Mouse (Mus musculus): ENCODE results near the gene Srcin1. TPM values are rescaled to one million over a fixed set of nuclear protein-coding genes. Genes with fewer than 3 reads are reported as not detected.
A peak's percentile ranks its signal among the peaks of the same experiment; 100 is the strongest.

Gene Srcin1
- total RNA-seq, 2 experiments from 2014 or later = not detected

- ATAC-seq (replicated peaks; ENCODE audit: poor library complexity) = no peak
Measured at GRCm38 (mm10) chr11:97579088-97579857, 3.3 kb upstream of the Srcin1 start.

GRCm38 (mm10) chr11:97578286-97578685, 2.3 kb upstream of the Srcin1 start:
- no peak for ATAC-seq (replicated peaks; ENCODE audit: poor library complexity)

- peak; percentile 93 for ATAC-seq (replicated peaks; ENCODE audit: poor library complexity)
Measured at GRCm38 (mm10) chr11:97575638-97576037, 348 bp downstream of the Srcin1 start.

GRCm38 (mm10) chr11:97575075-97575474, 911 bp downstream of the Srcin1 start:
- ATAC-seq (replicated peaks; ENCODE audit: poor library complexity) = no peak

GRCm38 (mm10) chr11:97574551-97575051, 1.4 kb downstream of the Srcin1 start:
- no peak for ATAC-seq (replicated peaks; ENCODE audit: poor library complexity)

GRCm38 (mm10) chr11:97573891-97574550, 2.0 kb downstream of the Srcin1 start:
- no peak for ATAC-seq (replicated peaks; ENCODE audit: poor library complexity)

- ATAC-seq (replicated peaks; ENCODE audit: poor library complexity) = no peak
Measured at GRCm38 (mm10) chr11:97572895-97573480, 3.0 kb downstream of the Srcin1 start.

- ATAC-seq (replicated peaks; ENCODE audit: poor library complexity) = no peak
Measured at GRCm38 (mm10) chr11:97572089-97572345, 4.0 kb downstream of the Srcin1 start.

- ATAC-seq (replicated peaks; ENCODE audit: poor library complexity) = no peak
Measured at GRCm38 (mm10) chr11:97571266-97572088, 4.5 kb downstream of the Srcin1 start.

GRCm38 (mm10) chr11:97570493-97571137, 5.4 kb downstream of the Srcin1 start:
- no peak for ATAC-seq (replicated peaks; ENCODE audit: poor library complexity)

GRCm38 (mm10) chr11:97569806-97570205, 6.2 kb downstream of the Srcin1 start:
- ATAC-seq (replicated peaks; ENCODE audit: poor library complexity) = no peak

- no peak for ATAC-seq (replicated peaks; ENCODE audit: poor library complexity)
Measured at GRCm38 (mm10) chr11:97569301-97569724, 6.7 kb downstream of the Srcin1 start.

- ATAC-seq (replicated peaks; ENCODE audit: poor library complexity) = peak; percentile 92
Measured at GRCm38 (mm10) chr11:97568729-97569128, 7.3 kb downstream of the Srcin1 start.

GRCm38 (mm10) chr11:97567480-97567879, 8.5 kb downstream of the Srcin1 start:
- ATAC-seq (replicated peaks; ENCODE audit: poor library complexity) = no peak

- ATAC-seq (replicated peaks; ENCODE audit: poor library complexity) = no peak
Measured at GRCm38 (mm10) chr11:97566551-97566950, 9.4 kb downstream of the Srcin1 start.

- ATAC-seq (replicated peaks; ENCODE audit: poor library complexity) = peak; percentile 52
Measured at GRCm38 (mm10) chr11:97563730-97564129, 12.3 kb downstream of the Srcin1 start.

- no peak for ATAC-seq (replicated peaks; ENCODE audit: poor library complexity)
Measured at GRCm38 (mm10) chr11:97562536-97562935, 13.4 kb downstream of the Srcin1 start.

GRCm38 (mm10) chr11:97560210-97560963, 15.6 kb downstream of the Srcin1 start:
- no peak for ATAC-seq (replicated peaks; ENCODE audit: poor library complexity)

GRCm38 (mm10) chr11:97559549-97559948, 16.4 kb downstream of the Srcin1 start:
- ATAC-seq (replicated peaks; ENCODE audit: poor library complexity) = no peak

GRCm38 (mm10) chr11:97557885-97558284, 18.1 kb downstream of the Srcin1 start:
- no peak for ATAC-seq (replicated peaks; ENCODE audit: poor library complexity)

All from megakaryocyte progenitor cell, adult 5-6 weeks (primary cell).